Mouse (Mus musculus): ENCODE results near the gene B4galnt4. TPM values are rescaled to one million over a fixed set of nuclear protein-coding genes. Genes with fewer than 3 reads are reported as not detected.

B4galnt4 gene
- total and polyA plus RNA-seq, 3 experiments, result 1.4 to 3.0 (median 1.7) TPM

DNA sequence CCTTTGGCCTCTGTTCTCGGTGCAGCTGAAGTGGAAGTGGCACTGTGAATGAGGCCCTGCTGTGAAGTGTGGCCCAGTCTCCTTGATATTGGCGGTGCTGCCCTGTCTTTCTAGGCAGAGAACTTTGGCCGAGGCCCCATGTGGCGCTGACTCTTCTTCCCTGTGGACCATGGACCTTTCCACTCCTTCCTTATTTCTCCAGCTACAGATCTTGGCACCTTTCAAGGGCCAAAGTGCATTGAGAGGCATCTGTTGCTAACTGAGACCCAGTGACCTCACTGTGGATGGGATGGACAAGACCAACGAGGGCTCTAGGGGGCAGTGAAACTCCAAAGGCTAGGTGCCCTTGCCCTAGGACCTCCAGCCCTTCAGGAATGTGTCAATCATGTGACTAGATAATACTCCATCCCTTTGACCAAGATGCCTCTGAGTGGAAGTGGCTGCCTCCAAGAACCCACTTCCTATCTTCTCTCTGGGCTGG lies 60.2 kb downstream of the B4galnt4 start:
- no peak for DNase-seq

Other genes with a start within 250 kb of the B4galnt4 start
Only the 30 nearest of the 33 such genes appear.
- gene Scgb1c1, start 215.6 kb upstream of the B4galnt4 start, total RNA-seq (2021), result not detected
- gene Scgb1c1, start 215.6 kb upstream of the B4galnt4 start, polyA plus RNA-seq (2012; rRNA removed), result not detected in 2 replicates
- under 1 TPM in 1 of 2 experiments, not detected in 1; 0.26 TPM for gene Odf3, start 213.3 kb upstream of the B4galnt4 start, total RNA-seq (2021)
- gene Odf3, start 213.3 kb upstream of the B4galnt4 start, polyA plus RNA-seq (2012; rRNA removed), result 3.0 and 4.4 TPM in 2 replicates
- not detected for gene Gm45785, start 204.8 kb upstream of the B4galnt4 start, total RNA-seq (2021)
- gene Gm45785, start 204.8 kb upstream of the B4galnt4 start, polyA plus RNA-seq (2012; rRNA removed), result 0.44 and 0.46 TPM in 2 replicates
- 10 to 100 TPM; 60.4 to 66.4 TPM for gene Ric8a, start 204.1 kb upstream of the B4galnt4 start, total RNA-seq (2021)
- 93.7 and 102 TPM in 2 replicates for gene Ric8a, start 204.1 kb upstream of the B4galnt4 start, polyA plus RNA-seq (2012; rRNA removed)
- gene Bet1l, start 203.5 kb upstream of the B4galnt4 start, total RNA-seq (2021), result 10 to 100 TPM; 32.0 to 34.7 TPM
- gene Bet1l, start 203.5 kb upstream of the B4galnt4 start, polyA plus RNA-seq (2012; rRNA removed), result 18.0 and 20.2 TPM in 2 replicates
- 100 to 1,000 TPM; 104 to 122 TPM for gene Psmd13, start 179.1 kb upstream of the B4galnt4 start, total RNA-seq (2021)
- 37.4 and 46.4 TPM in 2 replicates for gene Psmd13, start 179.1 kb upstream of the B4galnt4 start, polyA plus RNA-seq (2012; rRNA removed)
- 10 to 100 TPM; 28.3 to 35.6 TPM for gene Sirt3, start 178.8 kb upstream of the B4galnt4 start, total RNA-seq (2021)
- 41.2 and 47.4 TPM in 2 replicates for gene Sirt3, start 178.8 kb upstream of the B4galnt4 start, polyA plus RNA-seq (2012; rRNA removed)
- gene Cox8b, start 160.7 kb upstream of the B4galnt4 start, total RNA-seq (2021), result 1,000 to 10,000 TPM; 1,499 to 1,761 TPM
- 454 and 875 TPM in 2 replicates for gene Cox8b, start 160.7 kb upstream of the B4galnt4 start, polyA plus RNA-seq (2012; rRNA removed)
- gene Nlrp6, start 140.2 kb upstream of the B4galnt4 start, total RNA-seq (2021), result 1 to 10 TPM; 1.0 to 2.0 TPM
- 0.62 and 1.2 TPM in 2 replicates for gene Nlrp6, start 140.2 kb upstream of the B4galnt4 start, polyA plus RNA-seq (2012; rRNA removed)
- 10 to 100 TPM; 26.5 to 48.7 TPM for gene Pgghg, start 119.7 kb upstream of the B4galnt4 start, total RNA-seq (2021)
- gene Pgghg, start 119.7 kb upstream of the B4galnt4 start, polyA plus RNA-seq (2012; rRNA removed), result 56.0 and 59.0 TPM in 2 replicates
- 1 to 10 TPM in 1 of 2 experiments, under 1 TPM in 1; 0.78 to 1.3 TPM for gene Ifitm5, start 110.8 kb upstream of the B4galnt4 start, total RNA-seq (2021)
- gene Ifitm5, start 110.8 kb upstream of the B4galnt4 start, polyA plus RNA-seq (2012; rRNA removed), result 1.2 and 2.7 TPM in 2 replicates
- gene Gm45717, start 105.2 kb upstream of the B4galnt4 start, total RNA-seq (2021), result not detected
- not detected in 2 replicates for gene Gm45717, start 105.2 kb upstream of the B4galnt4 start, polyA plus RNA-seq (2012; rRNA removed)
- 100 to 1,000 TPM; 504 to 654 TPM for gene Ifitm2, start 105.1 kb upstream of the B4galnt4 start, total RNA-seq (2021)
- 947 and 952 TPM in 2 replicates for gene Ifitm2, start 105.1 kb upstream of the B4galnt4 start, polyA plus RNA-seq (2012; rRNA removed)
- 10 to 100 TPM in 1 of 2 experiments, 1 to 10 TPM in 1; 7.6 to 14.6 TPM for gene Ifitm1, start 93.9 kb upstream of the B4galnt4 start, total RNA-seq (2021)
- gene Ifitm1, start 93.9 kb upstream of the B4galnt4 start, polyA plus RNA-seq (2012; rRNA removed), result 23.9 and 29.4 TPM in 2 replicates
- 100 to 1,000 TPM; 102 to 148 TPM for gene Ifitm3, start 50.3 kb upstream of the B4galnt4 start, total RNA-seq (2021)
- gene Ifitm3, start 50.3 kb upstream of the B4galnt4 start, polyA plus RNA-seq (2012; rRNA removed), result 140 and 146 TPM in 2 replicates
- under 1 TPM in 1 of 2 experiments, not detected in 1; 0.93 TPM for gene Ifitm6, start 43.2 kb upstream of the B4galnt4 start, total RNA-seq (2021)
- gene Ifitm6, start 43.2 kb upstream of the B4galnt4 start, polyA plus RNA-seq (2012; rRNA removed), result 0.39 and 1.2 TPM in 2 replicates
- gene Gm17387, start 32.0 kb upstream of the B4galnt4 start, total RNA-seq (2021), result not detected
- not detected in 2 replicates for gene Gm17387, start 32.0 kb upstream of the B4galnt4 start, polyA plus RNA-seq (2012; rRNA removed)
- gene Pkp3, start 17.1 kb downstream of the B4galnt4 start, total RNA-seq (2021), result 1 to 10 TPM in 1 of 2 experiments, under 1 TPM in 1; 0.89 to 1.5 TPM
- 0.68 and 1.4 TPM in 2 replicates for gene Pkp3, start 17.1 kb downstream of the B4galnt4 start, polyA plus RNA-seq (2012; rRNA removed)
- 1 to 10 TPM; 2.8 to 5.3 TPM for gene Sigirr, start 39.5 kb downstream of the B4galnt4 start, total RNA-seq (2021)
- 6.7 and 8.7 TPM in 2 replicates for gene Sigirr, start 39.5 kb downstream of the B4galnt4 start, polyA plus RNA-seq (2012; rRNA removed)
- under 1 TPM in 1 of 2 experiments, not detected in 1; 0.17 TPM for gene Ano9, start 56.7 kb downstream of the B4galnt4 start, total RNA-seq (2021)
- 0.17 and 0.25 TPM in 2 replicates for gene Ano9, start 56.7 kb downstream of the B4galnt4 start, polyA plus RNA-seq (2012; rRNA removed)
- 10 to 100 TPM; 27.7 to 37.9 TPM for gene Ptdss2, start 61.3 kb downstream of the B4galnt4 start, total RNA-seq (2021)
- gene Ptdss2, start 61.3 kb downstream of the B4galnt4 start, polyA plus RNA-seq (2012; rRNA removed), result 38.2 and 41.7 TPM in 2 replicates
- 100 to 1,000 TPM; 301 to 302 TPM for gene Rnh1, start 111.8 kb downstream of the B4galnt4 start, total RNA-seq (2021)
- gene Rnh1, start 111.8 kb downstream of the B4galnt4 start, polyA plus RNA-seq (2012; rRNA removed), result 214 and 394 TPM in 2 replicates
- gene Hras, start 132.9 kb downstream of the B4galnt4 start, total RNA-seq (2021), result 10 to 100 TPM; 65.5 to 99.1 TPM
- gene Hras, start 132.9 kb downstream of the B4galnt4 start, polyA plus RNA-seq (2012; rRNA removed), result 41.8 and 47.1 TPM in 2 replicates
- 1 to 10 TPM; 6.3 to 8.0 TPM for gene Lrrc56, start 133.1 kb downstream of the B4galnt4 start, total RNA-seq (2021)
- 8.0 and 8.7 TPM in 2 replicates for gene Lrrc56, start 133.1 kb downstream of the B4galnt4 start, polyA plus RNA-seq (2012; rRNA removed)
- under 1 TPM; 0.17 TPM for gene Lmntd2, start 153.0 kb downstream of the B4galnt4 start, total RNA-seq (2021)
- gene Lmntd2, start 153.0 kb downstream of the B4galnt4 start, polyA plus RNA-seq (2012; rRNA removed), result 0.81 and 1.2 TPM in 2 replicates
- 1 to 10 TPM; 2.0 to 6.0 TPM for gene Rassf7, start 154.8 kb downstream of the B4galnt4 start, total RNA-seq (2021)
- gene Rassf7, start 154.8 kb downstream of the B4galnt4 start, polyA plus RNA-seq (2012; rRNA removed), result 14.1 and 18.1 TPM in 2 replicates
- 10 to 100 TPM; 61.0 to 64.5 TPM for gene Phrf1, start 167.7 kb downstream of the B4galnt4 start, total RNA-seq (2021)
- 23.5 and 33.7 TPM in 2 replicates for gene Phrf1, start 167.7 kb downstream of the B4galnt4 start, polyA plus RNA-seq (2012; rRNA removed)
- 10 to 100 TPM in 1 of 2 experiments, 1 to 10 TPM in 1; 7.4 to 12.2 TPM for gene Irf7, start 205.4 kb downstream of the B4galnt4 start, total RNA-seq (2021)
- 155 and 171 TPM in 2 replicates for gene Irf7, start 205.4 kb downstream of the B4galnt4 start, polyA plus RNA-seq (2012; rRNA removed)
- gene Cdhr5, start 215.7 kb downstream of the B4galnt4 start, total RNA-seq (2021), result 10 to 100 TPM in 1 of 2 experiments, 1 to 10 TPM in 1; 1.9 to 17.1 TPM
- gene Cdhr5, start 215.7 kb downstream of the B4galnt4 start, polyA plus RNA-seq (2012; rRNA removed), result 9.0 and 18.5 TPM in 2 replicates
- gene Sct, start 218.0 kb downstream of the B4galnt4 start, total RNA-seq (2021), result not detected
- gene Sct, start 218.0 kb downstream of the B4galnt4 start, polyA plus RNA-seq (2012; rRNA removed), result 0.93 and 1.2 TPM in 2 replicates

All from adrenal gland, adult 2 months (tissue).